In genomic region chr2:128892180-128892721, GRCm38 (mm10) we compare ENCODE assay signal across 8 mouse cellular contexts. TPM values are rescaled to one million over a fixed set of nuclear protein-coding genes. Genes with fewer than 3 reads are reported as not detected.
DNase-seq lines count a peak whose midpoint lies in the region; ATAC-seq lines count a peak whose summit lies in the region.

No protein-coding gene starts in this region.

- peaks cover 6% of the 10 kb centered on the region; the same call in 1 of the 2 replicates for H3K9me3 ChIP-seq in embryonic facial prominence, embryonic 14.5 days (ENCODE audit: control insufficient read depth, low read length)
- H3K9me3 ChIP-seq in limb, embryonic 11.5 days (ENCODE audit: control insufficient read depth, low read length) = no peaks in the 10 kb centered on the region

- ATAC-seq in CD4-positive, CD25-positive, alpha-beta regulatory T cell, adult 4 months = no peak
- ATAC-seq in embryonic facial prominence, embryonic 14.5 days (ENCODE audit: low read depth) = peak; percentile 82
- ATAC-seq in limb, embryonic 11.5 days (ENCODE audit: insufficient number of reproducible peaks, low FRiP score, low TSS enrichment, low read depth) = 0 out of 2 replicates have a peak, but pooled peaks have one; percentile 31

- H3K36me3 ChIP-seq in embryonic facial prominence, embryonic 14.5 days (ENCODE audit: control insufficient read depth, insufficient read depth, low read length) = no peaks in the 10 kb centered on the region
- H3K36me3 ChIP-seq in limb, embryonic 11.5 days (ENCODE audit: control insufficient read depth, insufficient read depth, low read length) = no peaks in the 10 kb centered on the region

- peaks cover 4% of the 10 kb centered on the region; the same call in 1 of the 2 replicates for H3K4me1 ChIP-seq in embryonic facial prominence, embryonic 14.5 days (ENCODE audit: control insufficient read depth, insufficient read depth, low read length)
- H3K4me1 ChIP-seq in limb, embryonic 11.5 days (ENCODE audit: control insufficient read depth, insufficient read depth, low read length) = no peaks in the 10 kb centered on the region

- no peak overlapping the region for H3K27ac ChIP-seq in embryonic facial prominence, embryonic 14.5 days (replicated peaks; ENCODE audit: low read depth, low read length)
- H3K27ac ChIP-seq in limb, embryonic 11.5 days (replicated peaks; ENCODE audit: low read depth, low read length) = no peak overlapping the region

- DNase-seq in CD4-positive, CD25-positive, alpha-beta regulatory T cell, adult 2 months (ENCODE audit: low read depth, low spot score) = peak; percentile 3
- peak; percentile 84 for DNase-seq in ES-CJ7 (ENCODE audit: low read depth, low spot score)
- peak; percentile 52 for DNase-seq in embryonic facial prominence, embryonic 14.5 days (ENCODE audit: low spot score)
- peak; percentile 44 for DNase-seq in limb, embryonic 11.5 days (ENCODE audit: low spot score)
- peak; percentile 35 for DNase-seq in retina, postnatal 1 day
- DNase-seq in layer of hippocampus, postnatal 14 days (ENCODE audit: low spot score in 2 of 2) = no peak
- DNase-seq in adrenal gland, postnatal 36 days = no peak

- peak overlapping the region; percentile 69 for H3K4me2 ChIP-seq in embryonic facial prominence, embryonic 14.5 days (ENCODE audit: low read depth, low read length)
- H3K4me2 ChIP-seq in limb, embryonic 11.5 days (ENCODE audit: low read depth, severe bottlenecking) = peak overlapping the region; percentile 57

- 7% methylated on average over 19 of the region's 37 CpGs for WGBS in embryonic facial prominence, embryonic 14.5 days
- WGBS in limb, embryonic 11.5 days = 6% methylated on average over 31 of the region's 37 CpGs

- peak overlapping the region; percentile 42; the same call in 1 of the 2 replicates for H3K9ac ChIP-seq in embryonic facial prominence, embryonic 14.5 days (ENCODE audit: low read depth, low read length)
- 0 out of 2 replicates have a peak overlapping the region, but pooled peaks have one; percentile 7 for H3K9ac ChIP-seq in limb, embryonic 11.5 days (ENCODE audit: low read length)

- H3K4me3 ChIP-seq in embryonic facial prominence, embryonic 14.5 days (ENCODE audit: low read depth, low read length) = peak overlapping the region; percentile 34
- peak overlapping the region; percentile 24 for H3K4me3 ChIP-seq in limb, embryonic 11.5 days (ENCODE audit: low read depth, low read length)

- H3K27me3 ChIP-seq in embryonic facial prominence, embryonic 14.5 days (replicated peaks; ENCODE audit: control insufficient read depth, insufficient read depth, low read length) = no peaks in the 10 kb centered on the region
- H3K27me3 ChIP-seq in limb, embryonic 11.5 days (ENCODE audit: control insufficient read depth, insufficient read depth, low read length) = no peaks in the 10 kb centered on the region

RNA-seq across cellular contexts. Expression of gene Fbln7, which starts 29.5 kb away (rescaled TPM):
- polyA plus RNA-seq in CD4-positive, CD25-positive, alpha-beta regulatory T cell, adult 4 months (2017; shearing (Covaris generic)) = not detected
- polyA plus RNA-seq in embryonic facial prominence, embryonic 14.5 days (2014; fragmentation: Nextera tagmentation; extraction: Ambion mirVana) = 9.1 and 9.8 TPM in 2 replicates
- 1.5 and 2.2 TPM in 2 replicates for polyA plus RNA-seq in limb, embryonic 11.5 days (2014; fragmentation: Nextera tagmentation; extraction: Ambion mirVana)
- total RNA-seq in layer of hippocampus, postnatal 14 days (2021) = 1 to 10 TPM; 1.9 to 2.3 TPM
- 1 to 10 TPM; 4.6 to 4.9 TPM for total RNA-seq in adrenal gland, postnatal 36 days (2021)

RNA-seq across cellular contexts. Expression of gene Zc3h8, which starts 51.6 kb away (rescaled TPM):
- 1 to 10 TPM; 6.4 to 8.7 TPM for polyA plus RNA-seq in CD4-positive, CD25-positive, alpha-beta regulatory T cell, adult 4 months (2017; shearing (Covaris generic))
- 7.1 and 7.3 TPM in 2 replicates for polyA plus RNA-seq in embryonic facial prominence, embryonic 14.5 days (2014; fragmentation: Nextera tagmentation; extraction: Ambion mirVana)
- 8.5 and 11.4 TPM in 2 replicates for polyA plus RNA-seq in limb, embryonic 11.5 days (2014; fragmentation: Nextera tagmentation; extraction: Ambion mirVana)
- 1 to 10 TPM; 4.3 to 5.5 TPM for total RNA-seq in layer of hippocampus, postnatal 14 days (2021)
- 1 to 10 TPM; 3.6 to 3.9 TPM for total RNA-seq in adrenal gland, postnatal 36 days (2021)

Comparison
In these comparisons a context has a peak if more than half of its experiments do, and no peak if none do; other contexts are left out.
1. DNase-seq: peak in CD4-positive, CD25-positive, alpha-beta regulatory T cell, adult 2 months (single experiment), ES-CJ7 (single experiment), embryonic facial prominence, embryonic 14.5 days (single experiment), limb, embryonic 11.5 days (single experiment) and retina, postnatal 1 day (single experiment); none in layer of hippocampus, postnatal 14 days (0 of 2) and adrenal gland, postnatal 36 days (0 of 2).